Mouse (Mus musculus) fat pad, adult 2 months (tissue): Measurements from ENCODE around the gene G430095P16Rik.

Experiments used
- DNase-seq: peaks from one replicate; pipeline ENCODE4 v3.0.0-alpha.2; 2011; ENCODE audit warnings: low read depth, low spot score; ENCODE audit errors: extremely low read depth

G430095P16Rik gene

DNA sequence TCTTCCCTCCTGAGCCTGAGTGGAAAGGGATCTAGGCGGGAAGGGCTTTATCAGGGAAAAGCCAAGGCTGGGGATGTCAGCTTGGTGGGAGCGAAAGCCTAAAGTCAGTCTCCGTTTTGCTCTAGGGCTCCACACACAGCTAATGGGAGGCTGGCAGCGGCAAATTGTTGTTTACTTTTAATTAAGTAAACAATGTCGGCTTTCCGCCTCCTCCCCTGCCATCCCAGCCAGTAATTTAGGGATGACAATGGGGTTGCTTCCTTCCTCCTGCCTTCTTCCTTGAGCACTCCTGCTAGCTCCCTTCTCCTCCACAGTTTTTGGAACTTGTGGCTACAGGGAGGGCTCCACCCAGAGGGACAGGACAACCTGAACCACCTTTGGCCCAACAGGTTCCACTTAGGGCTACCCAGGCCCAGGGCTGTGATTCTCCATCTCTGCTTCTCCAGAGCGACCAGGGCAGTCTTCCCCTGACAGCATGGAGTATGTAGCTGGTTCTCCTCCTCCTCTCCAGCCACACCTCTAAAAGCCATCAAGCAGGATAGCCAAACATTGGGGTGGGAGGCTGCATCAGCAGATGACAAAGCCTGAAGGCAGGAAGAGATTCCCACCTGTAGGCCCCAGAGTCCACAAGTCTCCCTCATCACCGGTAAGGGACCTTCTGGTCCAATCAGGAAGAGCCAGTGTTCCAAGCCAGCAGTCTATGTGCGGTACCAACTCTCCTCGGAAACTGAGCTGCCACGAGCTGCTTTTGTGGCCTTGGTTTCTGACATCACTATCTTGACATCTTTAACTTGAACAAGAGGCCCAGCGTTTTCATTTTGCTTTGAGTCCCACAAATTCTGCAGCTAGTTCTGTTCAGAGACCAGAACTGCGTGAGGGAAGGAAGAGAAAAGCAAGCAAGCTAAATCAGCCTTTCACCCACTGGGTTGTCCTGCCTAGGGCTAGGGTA is 18.4 kb downstream of the G430095P16Rik start:
- DNase-seq, result no peak

DNA sequence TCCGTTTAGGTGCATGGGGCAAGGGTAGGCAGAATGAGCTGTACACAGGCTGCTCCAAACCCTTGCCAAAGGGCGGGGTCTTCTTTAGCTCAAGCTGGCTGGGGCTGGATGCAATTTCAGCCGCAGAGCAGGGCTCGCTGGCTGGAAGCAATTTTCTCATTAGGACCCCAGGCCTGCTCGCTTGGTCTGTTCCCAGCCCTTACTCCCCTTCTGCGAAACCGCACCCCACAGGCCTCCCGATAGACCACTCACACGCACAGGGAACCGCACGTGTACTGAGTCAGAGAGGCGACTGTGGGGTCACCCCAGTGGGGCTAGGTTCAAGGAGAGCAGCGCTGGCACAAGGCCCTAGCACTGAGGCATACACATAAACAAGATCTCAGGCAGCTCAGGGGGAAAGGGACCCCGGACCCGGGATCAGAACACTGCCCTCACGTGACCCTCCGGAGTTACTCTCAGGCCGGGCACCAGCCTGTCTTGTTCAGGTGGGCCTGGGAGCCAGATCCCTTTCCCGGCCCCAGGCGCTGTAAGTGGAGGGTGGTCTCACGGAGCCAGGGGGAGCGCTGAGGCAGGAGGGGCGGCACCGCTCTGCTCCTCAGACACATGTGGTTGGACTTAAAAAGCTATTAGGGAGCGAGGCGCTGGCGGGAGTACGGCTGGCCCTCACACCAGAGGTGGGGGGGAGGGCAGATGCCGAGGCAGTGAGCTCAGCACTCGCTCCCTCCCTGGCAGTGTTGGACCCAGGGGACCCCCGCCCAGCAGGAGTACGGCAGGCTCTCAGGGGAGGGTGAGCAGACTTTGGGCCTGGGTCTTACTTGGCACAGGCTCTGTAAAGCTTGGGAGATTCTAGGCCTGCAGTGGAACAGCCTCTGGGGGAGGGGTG is 19.6 kb downstream of the G430095P16Rik start:
- no peak for DNase-seq

DNA sequence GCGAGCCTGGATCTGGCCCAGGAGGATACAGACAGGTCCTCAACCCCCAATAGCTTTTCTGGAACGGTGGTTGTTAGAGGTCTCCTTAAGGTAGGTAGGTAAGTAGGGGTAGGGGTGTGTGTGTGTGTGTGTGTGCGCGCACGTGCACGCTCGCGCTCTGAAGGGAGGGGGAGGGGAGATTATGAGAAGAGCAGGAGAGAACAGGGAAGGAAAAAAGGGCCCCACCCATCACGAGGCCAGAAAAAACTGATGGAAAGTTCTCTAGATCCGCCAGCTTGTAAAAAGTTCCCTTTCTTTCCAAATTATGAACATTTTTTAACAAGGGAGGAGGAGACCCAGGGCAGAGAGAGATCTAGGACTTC is 20.2 kb downstream of the G430095P16Rik start:
- DNase-seq, result no peak

GRCm38 (mm10) chr8:84743517-84744420 is 21.0 kb downstream of the G430095P16Rik start:
- DNase-seq, result no peak

- DNase-seq, result no peak
Observed at GRCm38 (mm10) chr8:84745032-84745925, 22.5 kb downstream of the G430095P16Rik start.

GRCm38 (mm10) chr8:84749519-84749918 is 26.7 kb downstream of the G430095P16Rik start:
- DNase-seq, result no peak

- DNase-seq, result no peak
Observed at GRCm38 (mm10) chr8:84752734-84753582, 30.2 kb downstream of the G430095P16Rik start.

DNA sequence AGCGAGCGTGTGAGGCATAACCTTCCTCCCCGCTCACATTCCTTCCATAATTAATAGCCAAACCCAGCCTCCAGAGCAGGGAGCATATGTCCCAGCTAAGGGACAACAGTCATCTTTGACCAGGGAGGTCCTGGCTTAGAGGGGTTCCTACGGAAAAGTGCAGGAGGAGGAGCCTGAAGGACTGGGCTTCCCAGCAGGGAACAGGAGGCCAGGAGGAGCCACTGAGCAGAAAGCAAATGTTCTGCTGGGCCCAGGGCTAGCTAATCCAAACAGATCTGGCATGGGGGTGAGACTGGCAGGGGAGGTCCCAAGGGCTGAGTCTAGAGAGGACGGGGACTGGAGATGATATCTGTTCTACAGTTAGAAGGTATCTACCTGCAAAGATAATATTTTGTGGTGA is 34.7 kb downstream of the G430095P16Rik start:
- DNase-seq, result no peak

DNA sequence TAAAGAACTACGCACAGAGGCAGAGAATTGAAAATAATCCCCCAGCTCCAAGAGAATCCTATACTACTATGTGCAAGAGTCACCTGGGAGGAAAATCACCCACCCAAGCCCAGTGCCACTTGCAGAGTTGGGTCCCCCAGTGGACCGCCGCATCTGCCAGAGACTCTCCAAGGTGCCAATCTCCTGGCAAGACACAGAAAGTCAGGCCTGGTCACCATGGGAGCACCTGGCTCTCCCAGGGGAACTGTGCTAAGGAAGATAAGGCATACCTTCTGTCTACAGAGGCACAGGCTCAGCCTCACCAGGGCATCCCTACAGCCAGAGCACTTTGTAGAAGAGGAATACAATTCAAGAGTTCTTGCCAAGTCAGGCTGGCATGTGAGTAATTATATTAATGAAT is 35.5 kb downstream of the G430095P16Rik start:
- DNase-seq, result no peak

DNA sequence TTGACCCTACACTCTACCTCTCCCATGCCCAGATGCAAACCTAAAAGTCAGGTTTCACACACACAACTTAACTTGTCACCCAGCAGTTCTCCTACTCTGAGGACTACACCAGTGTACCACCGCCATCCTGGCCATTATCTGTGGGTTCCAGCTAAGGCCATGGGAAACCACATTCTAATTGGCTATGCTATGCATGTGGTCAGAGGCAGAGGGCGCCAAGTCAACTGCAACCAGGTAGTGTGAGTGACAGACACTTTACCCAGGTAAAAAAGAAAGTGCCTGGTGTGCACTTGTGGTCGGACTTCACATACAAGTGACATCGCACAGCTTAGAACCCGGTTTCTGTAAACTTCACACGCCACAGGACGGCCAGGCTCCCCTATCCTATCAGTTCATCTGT is 36.3 kb downstream of the G430095P16Rik start:
- DNase-seq, result no peak

- DNase-seq, result no peak
Observed at GRCm38 (mm10) chr8:84759718-84760117, 36.9 kb downstream of the G430095P16Rik start.

DNA sequence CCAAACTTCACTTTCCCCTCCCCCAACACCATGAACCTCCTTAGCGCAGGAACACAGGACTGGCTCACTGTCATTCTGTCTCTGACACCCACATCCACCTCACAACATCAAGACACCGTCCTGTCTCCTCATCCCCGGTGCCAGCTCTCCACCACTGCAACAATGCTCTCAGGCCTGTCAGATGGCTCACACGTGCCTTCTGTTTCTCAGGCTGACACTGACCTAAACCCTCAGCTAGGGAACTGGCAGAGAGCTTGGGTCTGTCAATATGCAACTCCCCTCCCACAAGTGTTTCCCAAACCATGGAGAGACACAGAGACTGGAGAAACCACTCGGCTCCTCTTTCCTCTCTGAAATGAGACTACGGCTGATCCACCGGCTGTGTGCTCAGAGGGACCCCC is 37.6 kb downstream of the G430095P16Rik start:
- DNase-seq, result no peak

- no peak for DNase-seq
Observed at GRCm38 (mm10) chr8:84760901-84761300, 38.1 kb downstream of the G430095P16Rik start.

DNA sequence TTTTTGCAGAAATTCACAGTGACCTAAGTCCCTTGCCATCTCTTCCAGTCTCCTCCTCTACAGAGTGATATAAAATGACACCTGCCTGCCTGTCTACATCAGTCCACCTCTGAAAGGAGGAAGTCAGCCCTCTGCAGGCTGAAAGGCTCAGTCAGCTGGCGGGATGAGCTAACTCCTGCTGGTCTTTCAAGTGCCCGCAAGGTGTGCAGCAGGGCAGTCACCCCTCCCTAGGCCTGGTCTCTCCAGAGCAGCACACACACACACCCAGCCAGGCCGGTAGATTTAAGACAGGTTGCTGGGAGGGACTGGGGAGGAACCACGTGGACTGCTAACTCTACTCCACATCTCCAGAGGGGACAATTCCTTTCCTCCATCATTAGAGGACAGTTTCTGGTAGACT is 41.3 kb downstream of the G430095P16Rik start:
- DNase-seq, result no peak

DNA sequence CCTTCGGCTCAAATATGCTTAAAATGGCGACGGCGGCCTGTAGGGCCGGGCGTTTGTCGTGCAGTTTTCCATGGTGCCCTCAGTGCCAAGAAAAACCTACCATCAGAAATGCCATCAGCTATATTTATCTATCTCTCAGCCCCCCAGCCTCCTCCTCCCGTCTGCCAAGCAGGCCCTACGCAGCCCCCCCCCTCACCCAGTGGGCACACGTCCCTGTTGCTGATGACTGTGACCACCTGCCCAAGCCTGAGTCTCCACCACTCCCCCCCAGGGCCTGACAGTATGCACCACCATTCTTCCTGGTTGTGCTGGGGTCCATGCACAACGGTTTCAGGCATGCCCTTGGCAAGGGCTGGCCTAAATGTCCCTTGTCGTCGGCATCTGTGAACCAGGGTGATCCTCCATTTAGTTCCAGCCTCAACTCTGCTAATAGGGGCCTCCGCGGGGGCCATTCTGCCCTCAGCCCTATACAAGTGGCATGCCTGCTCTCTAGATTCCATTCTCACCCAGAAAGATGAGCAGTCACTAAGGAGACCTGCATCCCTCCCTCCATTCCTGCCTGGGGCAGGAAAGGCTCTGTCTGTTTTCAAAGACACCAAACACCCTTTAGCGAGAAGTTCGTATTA is 42.2 kb downstream of the G430095P16Rik start:
- no peak for DNase-seq

- DNase-seq, result no peak
Observed at GRCm38 (mm10) chr8:84765629-84766028, 42.8 kb downstream of the G430095P16Rik start.

- DNase-seq, result no peak
Observed at GRCm38 (mm10) chr8:84766422-84766821, 43.6 kb downstream of the G430095P16Rik start.

GRCm38 (mm10) chr8:84767221-84767620 is 44.4 kb downstream of the G430095P16Rik start:
- no peak for DNase-seq
